Mouse (Mus musculus) limb, embryonic 11.5 days (tissue): ENCODE measurements at regions not wholly inside any gene's neighbourhood (a gene's known extent, or its start where the extent isn't known, plus 50 kb on each side); places are given as distances from the start of the nearest gene placed in this dataset.
"Not testable (repeated sequence)": the region's sequence is repeated elsewhere in the genome, so short reads cannot be mapped to it uniquely, and the experiment has no call there.

Source experiments
- ATAC-seq: fragments of 200-750 bp; cut with Nextera tagmentation; 2 replicates; pipeline ENCODE4 v1.8.0; 2017; ENCODE audit warnings: low read depth; ENCODE audit not compliant: insufficient number of reproducible peaks, low FRiP score, low TSS enrichment
- DNase-seq: peaks from one replicate; pipeline ENCODE4 v3.0.0-alpha.2; 2015; ENCODE audit warnings: low spot score
- H3K27ac ChIP-seq: fragments of 300-500 bp; sonication (generic); replicated peaks from 2 replicates; pipeline ENCODE4 v1.5.1; 2014; ENCODE audit warnings: low read depth, mild to moderate bottlenecking, low read length
- H3K27me3 ChIP-seq: fragments of 300-500 bp; sonication (generic); 2 replicates; pipeline ENCODE4 v1.6.1; 2014; ENCODE audit warnings: mild to moderate bottlenecking, low read length, mixed read lengths; ENCODE audit not compliant: control insufficient read depth, insufficient read depth
- H3K36me3 ChIP-seq: fragments of 300-500 bp; sonication (generic); 2 replicates; pipeline ENCODE4 v1.6.1; 2014; ENCODE audit warnings: mild to moderate bottlenecking, low read length, moderate library complexity, mixed read lengths; ENCODE audit not compliant: control insufficient read depth, insufficient read depth
- H3K4me1 ChIP-seq: fragments of 300-500 bp; sonication (generic); 2 replicates; pipeline ENCODE4 v1.6.1; 2014; ENCODE audit warnings: low read length, mixed read lengths; ENCODE audit not compliant: control insufficient read depth, insufficient read depth
- H3K4me2 ChIP-seq: fragments of 300-500 bp; sonication (generic); 2 replicates; pipeline ENCODE4 v1.6.1; 2014; ENCODE audit warnings: low read depth, mild to moderate bottlenecking, moderate library complexity; ENCODE audit not compliant: severe bottlenecking
- H3K4me3 ChIP-seq: fragments of 300-500 bp; sonication (generic); 2 replicates; pipeline ENCODE4 v1.5.1; 2014; ENCODE audit warnings: low read depth, low read length
- H3K9ac ChIP-seq: fragments of 300-500 bp; sonication (generic); 2 replicates; pipeline ENCODE4 v1.6.1; 2014; ENCODE audit warnings: mild to moderate bottlenecking, low read length
- H3K9me3 ChIP-seq: fragments of 300-500 bp; sonication (generic); 2 replicates; pipeline ENCODE4 v1.6.1; 2016; ENCODE audit warnings: low read length; ENCODE audit not compliant: control insufficient read depth
- WGBS: fragments of 180-500 bp; shearing (Covaris S2); extraction: QIAGEN DNeasy Blood & Tissue Kit; methylation state at CpG from one replicate; pipeline ENCODE4 v1.1.7; 2014; 5-methylcytosine and 5-hydroxymethylcytosine counted together

DNA sequence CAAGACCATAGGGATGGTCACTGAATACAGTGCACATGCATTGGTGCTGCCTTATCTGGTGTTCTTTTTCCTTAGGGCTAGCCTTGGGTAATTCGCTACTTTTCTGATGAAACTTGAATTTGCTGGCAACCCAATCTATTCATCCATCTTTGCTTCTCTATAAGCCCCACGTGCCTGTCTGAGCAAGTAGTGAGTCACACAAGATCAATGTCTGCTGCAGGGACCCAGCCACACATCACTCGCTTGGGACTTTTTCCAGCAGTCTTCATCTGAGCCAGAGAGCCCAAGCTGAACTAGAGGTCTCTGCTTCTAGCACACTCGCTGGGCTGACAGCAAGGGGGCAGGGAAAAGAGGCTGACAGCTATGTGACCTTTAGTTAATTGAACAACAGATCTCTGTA lies 464.3 kb upstream of the Nmur2 start:
- Histone ChIP-seq H3K9me3 (no peaks in the 10 kb centered on the region), H3K9ac (no peak overlapping the region), H3K4me1 (no peaks in the 10 kb centered on the region), H3K4me3 (no peak overlapping the region), H3K27ac (no peak overlapping the region), H3K36me3 (no peaks in the 10 kb centered on the region), H3K4me2 (no peak overlapping the region), H3K27me3 (no peaks in the 10 kb centered on the region)
- DNase-seq (no peak), ATAC-seq (no peak)
- WGBS = 63% methylated on average over 4 of the region's 4 CpGs

DNA sequence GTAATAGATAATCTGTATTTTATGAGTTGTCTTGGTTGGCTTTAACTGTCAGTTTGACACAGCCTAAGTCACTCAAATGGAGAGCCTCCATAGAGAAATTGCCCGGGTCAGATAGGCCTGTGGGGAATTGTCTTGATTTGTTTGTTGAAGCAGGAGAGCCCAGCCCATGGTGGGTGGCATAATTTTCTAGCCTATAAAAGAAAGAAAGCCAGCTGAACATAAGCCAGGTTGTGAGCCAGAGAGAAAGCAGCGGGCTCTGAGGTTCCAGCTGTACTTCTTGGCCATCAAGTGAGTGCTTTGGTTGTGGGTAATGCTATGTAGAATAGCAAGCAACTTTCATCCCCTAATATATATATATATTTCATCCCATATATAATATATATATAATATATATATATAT lies 474.1 kb upstream of the Nmur2 start:
- DNase-seq = no peak
- no peak overlapping the region for H3K9ac ChIP-seq
- no peak for ATAC-seq
- no peak overlapping the region for H3K4me3 ChIP-seq
- H3K4me1 ChIP-seq = no peaks in the 10 kb centered on the region
- WGBS = 91% methylated on average over 2 of the region's 2 CpGs
- H3K27ac ChIP-seq = no peak overlapping the region
- H3K27me3 ChIP-seq = no peaks in the 10 kb centered on the region
- no peak overlapping the region for H3K4me2 ChIP-seq
- no peaks in the 10 kb centered on the region for H3K9me3 ChIP-seq
- H3K36me3 ChIP-seq = no peaks in the 10 kb centered on the region

DNA sequence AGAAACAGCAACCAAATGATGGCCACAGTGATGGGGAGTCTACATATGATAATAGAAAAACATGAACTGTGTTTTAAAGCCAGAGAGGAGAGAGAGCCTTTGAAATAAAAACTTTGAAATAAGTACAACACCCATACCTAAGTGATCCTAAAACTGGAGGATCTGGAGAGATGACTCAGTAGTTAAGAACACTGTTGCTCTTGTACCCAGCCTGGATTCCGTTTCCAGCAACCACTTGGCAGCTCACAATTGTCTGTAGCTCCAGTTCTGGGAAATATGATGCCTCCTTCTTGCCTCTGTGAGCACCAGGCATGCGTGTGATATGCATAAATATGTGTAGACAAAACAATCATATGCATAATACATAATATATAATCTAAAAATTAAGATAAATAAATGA lies 477.7 kb upstream of the Nmur2 start:
- Histone ChIP-seq H3K4me1 (no peaks in the 10 kb centered on the region), H3K27ac (no peak overlapping the region), H3K4me2 (no peak overlapping the region), H3K9ac (no peak overlapping the region), H3K4me3 (no peak overlapping the region), H3K9me3 (no peaks in the 10 kb centered on the region), H3K36me3 (no peaks in the 10 kb centered on the region), H3K27me3 (no peaks in the 10 kb centered on the region)
- ATAC-seq (no peak), DNase-seq (no peak)
- WGBS = 75% methylated on average over 2 of the region's 2 CpGs

DNA sequence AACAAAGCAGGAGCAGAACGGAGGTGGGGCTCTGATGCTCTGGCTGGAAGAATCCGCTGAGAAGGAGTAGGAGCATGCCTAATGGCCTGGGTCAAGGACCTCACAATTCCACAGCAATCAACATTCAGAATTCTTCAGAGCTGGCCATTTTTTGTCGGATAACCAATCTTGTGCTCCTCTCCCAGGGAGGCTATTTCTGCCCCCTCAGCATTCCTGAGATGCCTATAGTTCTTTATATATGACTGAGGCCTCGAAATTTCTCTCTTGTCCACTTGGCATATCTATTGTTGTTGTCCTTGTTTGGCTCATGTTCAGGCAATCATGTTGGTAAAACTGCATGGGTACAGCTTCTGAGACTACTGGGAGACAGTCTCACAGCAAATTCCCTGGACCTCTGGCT lies 460.5 kb upstream of the Gria1 start:
- 68% methylated on average over 4 of the region's 4 CpGs for WGBS
- H3K9me3 ChIP-seq = no peaks in the 10 kb centered on the region
- H3K4me3 ChIP-seq = no peak overlapping the region
- H3K36me3 ChIP-seq = no peaks in the 10 kb centered on the region
- H3K4me1 ChIP-seq = no peaks in the 10 kb centered on the region
- no peak overlapping the region for H3K27ac ChIP-seq
- ATAC-seq = no peak
- H3K9ac ChIP-seq = no peak overlapping the region
- no peak for DNase-seq
- H3K4me2 ChIP-seq = no peak overlapping the region
- no peaks in the 10 kb centered on the region for H3K27me3 ChIP-seq

GRCm38 (mm10) chr11:56556332-56556731 lies 454.9 kb upstream of the Gria1 start:
- Histone ChIP-seq H3K9me3 (no peaks in the 10 kb centered on the region), H3K4me1 (no peaks in the 10 kb centered on the region), H3K4me2 (no peak overlapping the region), H3K9ac (no peak overlapping the region), H3K36me3 (no peaks in the 10 kb centered on the region), H3K4me3 (no peak overlapping the region), H3K27me3 (no peaks in the 10 kb centered on the region), H3K27ac (no peak overlapping the region)
- 79% methylated on average over 1 of the region's 1 CpGs for WGBS
- no peak for ATAC-seq
- no peak for DNase-seq

DNA sequence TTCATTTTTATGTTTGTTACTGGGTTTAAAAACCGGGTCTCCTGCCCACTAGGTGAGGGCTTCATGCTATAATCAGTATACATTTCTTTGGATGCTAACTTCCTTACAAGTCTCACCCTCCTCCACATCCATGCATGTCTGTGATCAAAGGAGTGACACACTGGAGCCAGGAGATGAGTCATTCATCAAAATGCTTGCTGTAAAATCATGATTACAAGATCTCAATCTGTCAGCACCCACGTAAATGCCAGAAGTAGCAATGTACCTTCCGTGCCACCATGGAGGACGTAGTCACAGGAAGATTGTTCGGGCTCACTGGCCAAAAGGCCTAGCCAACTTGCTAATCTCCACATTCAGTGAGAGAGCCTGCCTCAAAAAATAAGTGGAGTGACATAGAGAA lies 431.2 kb upstream of the Gria1 start:
- no peaks in the 10 kb centered on the region for H3K4me1 ChIP-seq
- DNase-seq (no peak), ATAC-seq (no peak)
- no peaks in the 10 kb centered on the region for H3K27me3 ChIP-seq
- H3K27ac ChIP-seq = no peak overlapping the region
- H3K4me3 ChIP-seq = no peak overlapping the region
- 85% methylated on average over 5 of the region's 5 CpGs for WGBS
- H3K9ac ChIP-seq = no peak overlapping the region
- no peak overlapping the region for H3K4me2 ChIP-seq
- no peaks in the 10 kb centered on the region for H3K9me3 ChIP-seq
- no peaks in the 10 kb centered on the region for H3K36me3 ChIP-seq

DNA sequence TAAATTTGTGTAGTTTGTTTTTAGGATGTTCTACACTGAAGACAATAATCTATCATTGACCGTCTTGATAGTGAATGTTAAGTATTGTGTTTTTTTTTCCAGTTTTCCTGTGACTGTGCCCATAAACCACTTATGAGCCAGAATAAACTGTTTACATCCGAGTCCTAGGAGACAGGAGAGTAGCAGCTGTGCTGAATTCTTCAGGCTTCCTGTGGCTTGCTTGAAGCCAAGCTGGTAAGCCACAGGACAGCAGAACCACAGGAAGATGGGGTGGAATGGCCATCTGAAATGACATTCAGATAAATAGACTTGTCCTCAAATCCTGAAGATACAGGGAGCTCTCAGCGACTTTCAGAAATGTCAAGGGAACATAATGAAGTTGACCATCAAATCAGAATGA lies 428.1 kb upstream of the Gria1 start:
- H3K4me3 ChIP-seq = no peak overlapping the region
- H3K27me3 ChIP-seq = no peaks in the 10 kb centered on the region
- H3K36me3 ChIP-seq = no peaks in the 10 kb centered on the region
- H3K4me2 ChIP-seq = no peak overlapping the region
- H3K9ac ChIP-seq = no peak overlapping the region
- no peak for ATAC-seq
- H3K9me3 ChIP-seq = no peaks in the 10 kb centered on the region
- no peak overlapping the region for H3K27ac ChIP-seq
- 80% methylated on average over 3 of the region's 3 CpGs for WGBS
- no peaks in the 10 kb centered on the region for H3K4me1 ChIP-seq
- DNase-seq = no peak

DNA sequence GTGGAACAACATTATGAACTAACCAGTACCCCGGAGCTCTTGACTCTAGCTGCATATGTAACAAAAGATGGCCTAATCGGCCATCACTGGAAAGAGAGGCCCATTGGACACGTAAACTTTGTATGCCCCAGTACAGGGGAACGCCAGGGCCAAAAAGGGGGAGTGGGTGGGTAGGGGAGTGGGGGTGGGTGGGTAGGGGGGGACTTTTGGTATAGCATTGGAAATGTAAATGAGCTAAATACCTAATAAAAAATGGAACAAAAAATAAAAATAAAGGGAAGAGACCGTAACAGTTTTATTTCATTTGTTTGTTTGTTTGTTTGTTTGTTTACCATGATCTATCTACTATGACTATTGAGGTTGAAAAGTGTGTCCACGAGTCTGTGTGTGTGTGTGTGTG lies 417.8 kb upstream of the Gria1 start:
- ATAC-seq = peak; percentile 85
- not testable (repeated sequence) for H3K36me3 ChIP-seq, H3K9ac ChIP-seq, H3K27ac ChIP-seq, H3K4me2 ChIP-seq, H3K27me3 ChIP-seq, H3K9me3 ChIP-seq, H3K4me3 ChIP-seq, DNase-seq, H3K4me1 ChIP-seq
- 78% methylated on average over 2 of the region's 6 CpGs for WGBS

- DNase-seq = no peak
- no peak overlapping the region for H3K4me2 ChIP-seq
- no peak overlapping the region for H3K27ac ChIP-seq
- H3K36me3 ChIP-seq = no peaks in the 10 kb centered on the region
- 86% methylated on average over 1 of the region's 1 CpGs for WGBS
- H3K27me3 ChIP-seq = no peaks in the 10 kb centered on the region
- ATAC-seq = no peak
- H3K4me1 ChIP-seq = no peaks in the 10 kb centered on the region
- H3K9me3 ChIP-seq = no peaks in the 10 kb centered on the region
- H3K4me3 ChIP-seq = no peak overlapping the region
- no peak overlapping the region for H3K9ac ChIP-seq
Measured at GRCm38 (mm10) chr11:56603742-56604141, 407.4 kb upstream of the Gria1 start.
